In the genomic region with DNA sequence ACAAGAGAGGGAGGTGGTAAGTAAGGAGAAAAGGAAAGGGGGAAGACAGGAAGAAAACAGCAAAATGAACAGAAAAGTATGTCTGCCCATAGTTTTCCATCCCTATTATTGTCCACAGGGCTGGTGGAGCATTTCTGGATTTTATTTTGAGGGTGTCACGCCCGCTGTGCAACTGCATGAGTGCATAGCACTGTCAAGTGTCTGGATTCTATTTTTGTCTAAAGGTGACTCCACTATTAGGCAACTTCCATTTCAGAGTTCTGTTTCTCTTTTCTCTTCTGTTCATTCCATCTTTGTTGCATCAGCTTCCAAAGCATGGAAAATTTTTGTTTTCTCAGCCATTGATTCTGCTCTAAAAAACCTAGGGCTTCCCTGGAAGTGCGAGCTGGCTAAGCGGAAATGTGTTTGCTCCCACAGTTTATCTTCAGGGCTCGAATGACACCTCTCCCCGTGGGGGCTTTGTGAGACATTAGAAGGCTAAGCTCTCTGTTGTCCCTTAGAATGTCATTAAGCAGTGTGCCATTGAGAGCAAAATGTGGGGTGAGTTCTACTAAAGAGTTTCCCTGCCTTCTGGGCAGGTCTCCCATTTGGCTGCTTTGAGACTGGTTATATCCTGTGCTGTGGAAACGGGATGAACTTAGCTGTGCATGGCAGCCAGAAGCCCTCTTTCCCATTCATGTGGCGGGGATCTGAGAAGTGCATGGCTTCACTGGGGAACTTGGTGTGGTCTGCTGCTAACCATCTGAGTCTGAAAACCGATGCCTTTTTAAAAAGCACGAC, we compare ENCODE assay signal across 8 mouse cellular contexts.
A peak's percentile ranks its signal among the peaks of the same experiment; 100 is the strongest.
DNase-seq lines count a peak whose midpoint lies in the region; ATAC-seq and TF ChIP-seq lines count a peak whose summit lies in the region.

No protein-coding gene starts in this region.

- DNase-seq in right cerebral cortex, postnatal 10 days (ENCODE audit: low spot score in 2 of 2), result peak; percentile 62 to 66
- DNase-seq in right cerebral cortex, postnatal 14 days, result no peak
- DNase-seq in heart, postnatal 36 days, result peak; percentile 59 to 65
- peak; percentile 37 for DNase-seq in lung, embryonic 14.5 days
- DNase-seq in urinary bladder, postnatal 4 days (ENCODE audit: low spot score in 2 of 2), result no peak
- no peak for DNase-seq in thymus, postnatal 25 days
- no peak for DNase-seq in testis, postnatal 14 days (ENCODE audit: low spot score)

- no peaks in the 10 kb centered on the region for H3K9me3 ChIP-seq in forebrain, embryonic 16.5 days (ENCODE audit: control insufficient read depth, low read length)
- H3K9me3 ChIP-seq in lung, embryonic 14.5 days (ENCODE audit: low read depth, low read length), result no peaks in the 10 kb centered on the region

- peak; percentile 72 for ATAC-seq in forebrain, embryonic 16.5 days
- ATAC-seq in lung, embryonic 14.5 days (ENCODE audit: insufficient read depth), result peak; percentile 44; the same call in 1 of the 2 replicates

- intact Hi-C loops in heart, postnatal 36 days (cut with DNase I), result loop anchor here (1.0 to 5.0 kb wide), 6 partner anchors 17 to 331 kb away; a partner anchor contains a TSS

- TF ChIP-seq CTCF in lung, embryonic 14.5 days (IDR thresholded peaks at IDR 0.05; ENCODE audit: low read depth), result no peak

- H3K4me1 ChIP-seq in forebrain, embryonic 16.5 days (replicated peaks; ENCODE audit: control insufficient read depth, insufficient read depth, low read length), result peaks cover 11% of the 10 kb centered on the region
- peaks cover 7% of the 10 kb centered on the region; the same call in 1 of the 2 replicates for H3K4me1 ChIP-seq in lung, embryonic 14.5 days (ENCODE audit: insufficient read depth)

- no peak overlapping the region for H3K27ac ChIP-seq in forebrain, embryonic 16.5 days (ENCODE audit: low read length)
- peak overlapping the region; percentile 33; the same call in 1 of the 2 replicates for H3K27ac ChIP-seq in lung, embryonic 14.5 days (ENCODE audit: low read depth)

- H3K4me3 ChIP-seq in forebrain, embryonic 16.5 days (replicated peaks; ENCODE audit: low read length), result no peak overlapping the region
- no peak overlapping the region for H3K4me3 ChIP-seq in lung, embryonic 14.5 days (ENCODE audit: low read depth, low read length)

- H3K27me3 ChIP-seq in forebrain, embryonic 16.5 days (replicated peaks; ENCODE audit: control insufficient read depth, insufficient read depth, low read length), result no peaks in the 10 kb centered on the region
- no peaks in the 10 kb centered on the region for H3K27me3 ChIP-seq in lung, embryonic 14.5 days (ENCODE audit: insufficient read depth, low read length)

- no peaks in the 10 kb centered on the region for H3K36me3 ChIP-seq in forebrain, embryonic 16.5 days (ENCODE audit: control insufficient read depth, insufficient read depth)
- H3K36me3 ChIP-seq in lung, embryonic 14.5 days (ENCODE audit: insufficient read depth), result no peaks in the 10 kb centered on the region

- peak overlapping the region; percentile 10; the same call in 1 of the 2 replicates for H3K4me2 ChIP-seq in forebrain, embryonic 16.5 days (ENCODE audit: low read length)
- H3K4me2 ChIP-seq in lung, embryonic 14.5 days, result peak overlapping the region; percentile 23; the same call in 1 of the 2 replicates

- 21% methylated on average over 10 of the region's 10 CpGs for WGBS in forebrain, embryonic 16.5 days
- 28% methylated on average over 10 of the region's 10 CpGs for WGBS in lung, embryonic 14.5 days

- no peak overlapping the region for H3K9ac ChIP-seq in forebrain, embryonic 16.5 days (replicated peaks; ENCODE audit: low read depth, low read length)
- H3K9ac ChIP-seq in lung, embryonic 14.5 days, result no peak overlapping the region

Comparison
In these comparisons a context has a peak if more than half of its experiments do, and no peak if none do; other contexts are left out.
1. DNase-seq: peak in right cerebral cortex, postnatal 10 days (2 of 2), heart, postnatal 36 days (2 of 2) and lung, embryonic 14.5 days (single experiment); none in right cerebral cortex, postnatal 14 days (single experiment), urinary bladder, postnatal 4 days (0 of 2), thymus, postnatal 25 days (single experiment) and testis, postnatal 14 days (single experiment).